Mouse (Mus musculus) heart, embryonic 11.5 days (tissue): ENCODE measurements around the gene Ankrd52. TPM values are rescaled to one million over a fixed set of nuclear protein-coding genes. Genes with fewer than 3 reads are reported as not detected.
A peak's percentile ranks its signal among the peaks of the same experiment; 100 is the strongest.

Source experiments
- ATAC-seq: fragments of 200-750 bp; cut with Nextera tagmentation; replicated peaks from 2 replicates; pipeline ENCODE4 v1.8.0; 2017; ENCODE audit warnings: moderate library complexity; ENCODE audit not compliant: insufficient number of reproducible peaks, low FRiP score, low TSS enrichment
- H3K27ac ChIP-seq: fragments of 300-500 bp; sonication (generic); 2 replicates; pipeline ENCODE4 v1.5.1; 2014; ENCODE audit warnings: mild to moderate bottlenecking, low read depth, low read length
- H3K27me3 ChIP-seq: fragments of 300-500 bp; sonication (generic); 2 replicates; pipeline ENCODE4 v1.6.1; 2014; ENCODE audit warnings: mild to moderate bottlenecking, low read length, mixed read lengths; ENCODE audit not compliant: control insufficient read depth, insufficient read depth
- H3K36me3 ChIP-seq: fragments of 300-500 bp; sonication (generic); 2 replicates; pipeline ENCODE4 v1.6.1; 2014; ENCODE audit warnings: mild to moderate bottlenecking, low read length, moderate library complexity, mixed read lengths; ENCODE audit not compliant: control insufficient read depth, insufficient read depth
- H3K4me1 ChIP-seq: fragments of 300-500 bp; sonication (generic); 2 replicates; pipeline ENCODE4 v1.6.1; 2014; ENCODE audit warnings: low read length; ENCODE audit not compliant: control insufficient read depth, insufficient read depth
- H3K4me2 ChIP-seq: fragments of 300-500 bp; sonication (generic); 2 replicates; pipeline ENCODE4 v1.6.1; 2014; ENCODE audit warnings: mild to moderate bottlenecking, moderate library complexity
- H3K4me3 ChIP-seq: fragments of 300-500 bp; sonication (generic); 2 replicates; pipeline ENCODE4 v1.5.1; 2014; ENCODE audit warnings: low read depth, low read length
- H3K9ac ChIP-seq: fragments of 300-500 bp; sonication (generic); 2 replicates; pipeline ENCODE4 v1.6.1; 2014; ENCODE audit warnings: mild to moderate bottlenecking, low read depth, low read length, moderate library complexity
- H3K9me3 ChIP-seq: fragments of 300-500 bp; sonication (generic); replicated peaks from 2 replicates; pipeline ENCODE4 v1.6.1; 2016; ENCODE audit warnings: low read length; ENCODE audit not compliant: control insufficient read depth
- WGBS: fragments of 180-500 bp; shearing (Covaris S2); extraction: QIAGEN DNeasy Blood & Tissue Kit; methylation state at CpG from one replicate; pipeline ENCODE4 v1.1.7; 2014; ENCODE audit not compliant: insufficient replicate concordance; 5-methylcytosine and 5-hydroxymethylcytosine counted together
- polyA plus RNA-seq: library from polyadenylated mRNA; unstranded; fragments of >200 nt; fragmentation: Nextera tagmentation; extraction: Ambion mirVana; gene quantifications from 2 replicates; pipeline ENCODE4 v1.2.1, GENCODE M21; 2014

Gene Ankrd52
- polyA plus RNA-seq, 1 experiment from 2014 or later = 11.7 TPM

DNA sequence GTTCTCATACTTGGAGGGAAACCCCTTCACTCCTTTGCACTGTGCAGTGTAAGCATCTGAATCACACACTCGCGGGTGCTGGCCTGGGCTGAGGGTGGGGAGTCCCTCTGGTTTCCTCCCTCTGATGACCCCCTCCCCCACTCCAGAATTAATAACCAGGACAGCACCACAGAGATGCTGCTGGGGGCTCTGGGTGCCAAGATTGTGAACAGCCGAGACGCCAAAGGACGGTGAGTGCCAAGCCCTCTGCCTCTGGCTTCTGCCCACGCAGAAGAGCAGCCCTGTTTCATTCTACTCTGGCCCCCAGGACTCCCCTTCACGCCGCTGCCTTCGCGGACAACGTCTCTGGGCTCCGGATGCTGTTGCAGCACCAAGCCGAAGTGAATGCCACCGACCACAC, 12.0 kb downstream of the Ankrd52 start:
- Histone ChIP-seq H3K27me3 (no peaks in the 10 kb centered on the region), H3K4me3 (no peak overlapping the region), H3K4me2 (no peak overlapping the region), H3K4me1 (peaks cover 2% of the 10 kb centered on the region; the same call in 1 of the 2 replicates), H3K9me3 (no peaks in the 10 kb centered on the region), H3K36me3 (peaks cover 69% of the 10 kb centered on the region), H3K9ac (no peak overlapping the region), H3K27ac (no peak overlapping the region)
- ATAC-seq = no peak
- WGBS = 88% methylated on average over 14 of the region's 14 CpGs

- peaks cover 66% of the 10 kb centered on the region for H3K36me3 ChIP-seq
- H3K4me1 ChIP-seq = peaks cover 2% of the 10 kb centered on the region; the same call in 1 of the 2 replicates
- no peaks in the 10 kb centered on the region for H3K9me3 ChIP-seq
- H3K27ac ChIP-seq = no peak overlapping the region
- no peak overlapping the region for H3K4me3 ChIP-seq
- H3K27me3 ChIP-seq = no peaks in the 10 kb centered on the region
- ATAC-seq = no peak
- 77% methylated on average over 6 of the region's 6 CpGs for WGBS
- H3K4me2 ChIP-seq = no peak overlapping the region
- H3K9ac ChIP-seq = no peak overlapping the region
These were observed 12.7 kb downstream of the Ankrd52 start for GRCm38 (mm10) chr10:128389570-128389969.

- no peak for ATAC-seq
- no peak overlapping the region for H3K27ac ChIP-seq
- peaks cover 2% of the 10 kb centered on the region; the same call in 1 of the 2 replicates for H3K4me1 ChIP-seq
- peaks cover 59% of the 10 kb centered on the region for H3K36me3 ChIP-seq
- H3K9me3 ChIP-seq = no peaks in the 10 kb centered on the region
- H3K4me2 ChIP-seq = no peak overlapping the region
- H3K27me3 ChIP-seq = no peaks in the 10 kb centered on the region
- no peak overlapping the region for H3K4me3 ChIP-seq
- H3K9ac ChIP-seq = no peak overlapping the region
- 91% methylated on average over 12 of the region's 12 CpGs for WGBS
These were observed 13.5 kb downstream of the Ankrd52 start for GRCm38 (mm10) chr10:128390366-128390765.

DNA sequence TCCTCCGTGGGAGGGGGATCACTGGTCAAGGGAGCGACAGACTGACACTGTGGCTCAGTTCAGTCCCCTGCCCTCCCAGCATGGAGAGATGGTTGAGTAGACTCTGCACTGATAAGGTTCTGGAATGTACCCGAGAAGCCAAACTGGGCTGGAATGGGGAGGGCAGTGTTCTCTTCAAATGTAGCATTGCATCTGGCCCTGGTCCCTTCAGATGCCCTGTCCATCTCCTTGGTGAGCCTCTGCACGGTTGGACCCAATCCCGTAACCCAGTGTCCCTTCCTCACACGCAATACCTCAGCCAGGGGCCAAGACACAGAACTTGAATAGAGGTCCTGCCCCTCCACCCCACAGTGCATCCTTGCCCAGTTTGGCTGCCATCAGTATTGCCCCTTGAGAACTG, 14.9 kb downstream of the Ankrd52 start:
- no peak for ATAC-seq
- Histone ChIP-seq H3K27me3 (no peaks in the 10 kb centered on the region), H3K27ac (no peak overlapping the region), H3K9ac (0 out of 2 replicates have a peak overlapping the region, but pooled peaks have one; percentile 10), H3K9me3 (no peaks in the 10 kb centered on the region), H3K4me3 (no peak overlapping the region), H3K4me1 (peaks cover 2% of the 10 kb centered on the region; the same call in 1 of the 2 replicates), H3K4me2 (no peak overlapping the region), H3K36me3 (peaks cover 50% of the 10 kb centered on the region)
- whole genome bisulfite sequencing = 55% methylated on average over 6 of the region's 6 CpGs

- no peak overlapping the region for H3K4me2 ChIP-seq
- H3K36me3 ChIP-seq = peaks cover 11% of the 10 kb centered on the region
- H3K9ac ChIP-seq = no peak overlapping the region
- H3K27me3 ChIP-seq = no peaks in the 10 kb centered on the region
- no peak for ATAC-seq
- no peak overlapping the region for H3K4me3 ChIP-seq
- H3K27ac ChIP-seq = no peak overlapping the region
- 55% methylated on average over 11 of the region's 11 CpGs for WGBS
- H3K9me3 ChIP-seq = no peaks in the 10 kb centered on the region
- H3K4me1 ChIP-seq = no peaks in the 10 kb centered on the region
These were observed 19.2 kb downstream of the Ankrd52 start for GRCm38 (mm10) chr10:128396017-128396673.

DNA sequence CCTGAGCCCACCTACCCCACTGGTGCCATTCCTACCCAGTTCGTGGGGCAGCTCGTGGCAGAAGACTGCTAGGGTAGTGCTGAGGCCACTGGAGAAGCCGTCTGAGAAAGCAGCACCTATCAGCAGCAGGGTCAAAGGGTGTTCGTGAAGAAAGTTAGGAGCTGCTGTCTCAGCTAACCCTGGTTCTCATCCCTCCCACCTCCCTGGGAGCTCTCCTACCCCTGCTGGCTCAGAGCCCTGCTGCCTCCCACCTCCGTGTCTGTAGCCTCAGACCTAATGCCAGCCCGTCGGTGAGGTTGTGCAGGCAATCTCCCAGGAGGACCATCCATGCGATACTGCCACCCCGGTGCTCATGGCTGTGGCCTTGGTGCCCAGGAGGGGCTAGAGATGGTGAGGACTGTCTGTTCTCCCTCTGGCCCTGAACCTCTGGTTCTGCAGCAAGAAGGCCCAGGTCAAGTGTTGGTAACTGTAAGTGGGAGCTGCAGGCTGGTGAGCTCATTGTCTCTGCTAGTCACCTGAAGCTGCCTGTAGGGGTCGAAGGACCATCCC, 19.9 kb downstream of the Ankrd52 start:
- H3K4me3 ChIP-seq = no peak overlapping the region
- peaks cover 5% of the 10 kb centered on the region for H3K36me3 ChIP-seq
- ATAC-seq = no peak

DNA sequence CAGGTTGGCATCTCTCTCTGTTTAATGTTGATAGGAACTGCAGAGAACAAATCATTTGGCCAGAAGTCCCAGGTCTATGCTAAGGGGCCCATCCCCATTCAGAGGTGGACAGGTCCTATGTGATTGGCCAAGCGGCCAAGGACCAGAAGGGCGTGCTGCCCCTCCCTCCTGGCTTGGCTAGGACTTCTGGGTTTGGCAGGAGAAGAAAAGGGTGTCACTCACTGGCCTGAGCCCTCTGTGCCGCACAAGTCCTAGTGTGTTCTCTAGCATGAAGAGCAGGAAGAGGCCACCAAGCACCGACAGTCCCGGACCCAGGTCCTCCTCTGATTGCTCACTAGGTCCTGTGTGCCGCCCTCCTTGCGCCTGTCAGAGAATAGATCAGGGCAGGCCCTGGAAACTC, 20.6 kb downstream of the Ankrd52 start:
- no peak overlapping the region for H3K9ac ChIP-seq
- H3K4me3 ChIP-seq = no peak overlapping the region
- no peak for ATAC-seq
- H3K36me3 ChIP-seq = peaks cover 4% of the 10 kb centered on the region; the same call in 1 of the 2 replicates
- 72% methylated on average over 7 of the region's 7 CpGs for WGBS
- H3K27me3 ChIP-seq = no peaks in the 10 kb centered on the region
- no peak overlapping the region for H3K4me2 ChIP-seq
- no peak overlapping the region for H3K27ac ChIP-seq
- H3K4me1 ChIP-seq = no peaks in the 10 kb centered on the region
- H3K9me3 ChIP-seq = no peaks in the 10 kb centered on the region

More for the DNA sequence above, 19.9 kb downstream of the Ankrd52 start:
- Histone ChIP-seq H3K4me2 (no peak overlapping the region), H3K27ac (no peak overlapping the region), H3K9ac (no peak overlapping the region), H3K4me1 (no peaks in the 10 kb centered on the region), H3K9me3 (no peaks in the 10 kb centered on the region), H3K27me3 (no peaks in the 10 kb centered on the region)
- WGBS = 59% methylated on average over 10 of the region's 10 CpGs

DNA sequence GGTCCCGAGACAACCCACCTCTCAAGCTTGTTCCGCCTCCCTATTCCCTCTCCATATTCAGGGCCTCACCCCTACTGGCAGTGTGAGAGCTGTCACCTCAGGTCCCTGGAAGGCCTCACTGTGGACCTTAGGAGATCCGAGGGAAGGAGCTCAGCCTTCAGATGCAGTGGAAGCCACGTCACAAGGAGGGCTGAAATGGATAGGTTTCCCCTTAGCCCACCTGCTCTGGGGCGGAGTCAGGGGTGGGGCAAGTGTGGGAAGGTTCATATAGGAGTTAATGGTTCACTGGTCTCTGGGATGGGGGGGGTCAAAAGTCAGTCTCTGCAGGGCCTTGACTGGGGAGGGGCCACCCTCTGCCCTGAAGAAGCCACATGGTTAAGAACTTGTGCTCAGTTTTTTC, 23.4 kb downstream of the Ankrd52 start:
- WGBS = 27% methylated on average over 5 of the region's 5 CpGs
- H3K27me3 ChIP-seq = no peaks in the 10 kb centered on the region
- no peak overlapping the region for H3K27ac ChIP-seq
- no peaks in the 10 kb centered on the region for H3K4me1 ChIP-seq
- no peaks in the 10 kb centered on the region for H3K36me3 ChIP-seq
- no peak overlapping the region for H3K4me3 ChIP-seq
- no peak; the same call in 1 of the 2 replicates for ATAC-seq
- H3K4me2 ChIP-seq = no peak overlapping the region
- no peak overlapping the region for H3K9ac ChIP-seq
- no peaks in the 10 kb centered on the region for H3K9me3 ChIP-seq

GRCm38 (mm10) chr10:128401056-128401455, 24.1 kb downstream of the Ankrd52 start, which contains the start of gene Slc39a5:
Gene Slc39a5 (minus strand): TSS chr10:128401229.
- H3K36me3 ChIP-seq = no peaks in the 10 kb centered on the region; the same call in 1 of the 2 replicates
- H3K27ac ChIP-seq = no peak within 1 kb of the TSS
- no peak within 1 kb of the TSS for H3K4me2 ChIP-seq
- H3K27me3 ChIP-seq = no peaks in the 10 kb centered on the region
- 29% methylated on average over 2 of the region's 2 CpGs for WGBS
- no peak within 1 kb of the TSS for H3K4me3 ChIP-seq
- H3K9me3 ChIP-seq = no peaks in the 10 kb centered on the region
- H3K9ac ChIP-seq = no peak within 1 kb of the TSS
- no peak for ATAC-seq
- no peaks in the 10 kb centered on the region for H3K4me1 ChIP-seq
